8 mouse cellular contexts compared by ENCODE assay signal in the genomic region with DNA sequence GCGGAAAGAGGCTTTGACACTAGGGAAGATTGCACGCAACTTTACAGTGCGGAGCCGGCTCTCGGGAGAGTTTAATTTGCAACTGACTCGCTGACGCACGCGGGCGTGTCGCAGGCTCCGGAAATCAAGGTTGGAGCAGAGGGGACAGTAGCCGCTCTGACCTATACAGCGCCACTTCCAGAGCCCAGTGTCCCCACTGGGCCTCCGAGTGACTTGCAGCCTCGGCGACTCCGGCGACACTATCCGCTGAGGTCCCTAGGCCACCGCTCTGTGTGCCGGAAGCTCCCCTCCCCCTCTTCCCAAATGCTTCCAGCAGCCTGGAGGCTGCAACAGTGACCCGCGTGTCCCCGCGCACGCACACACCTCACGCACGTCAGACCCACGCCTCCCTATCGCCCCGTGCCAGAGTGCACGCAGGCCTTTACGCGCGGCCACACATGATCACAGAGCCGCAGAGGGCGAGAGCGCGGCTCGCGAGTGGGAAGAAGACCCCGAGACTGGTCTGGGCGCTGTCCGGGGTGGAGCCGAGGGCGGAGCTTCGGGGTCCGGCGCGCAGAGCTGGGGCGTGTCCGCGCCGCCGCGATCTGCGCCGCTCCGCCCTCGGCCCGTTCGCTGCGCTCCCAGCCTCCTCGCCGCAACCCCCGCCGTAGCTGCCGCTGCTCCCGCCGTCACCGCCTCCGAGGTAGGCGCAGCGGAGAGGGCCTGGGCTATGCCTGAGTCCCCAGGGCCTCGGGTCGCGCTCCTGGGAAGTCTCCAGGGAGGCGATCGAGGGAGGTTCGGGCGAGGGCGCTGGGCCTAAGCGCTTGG. TPM values are rescaled to one million over a fixed set of nuclear protein-coding genes. Genes with fewer than 3 reads are reported as not detected.
DNase-seq lines count a peak whose midpoint lies in the region; ATAC-seq and TF ChIP-seq lines count a peak whose summit lies in the region.

Vdac1 (plus strand) TSS at position 390 of the 807 bp plus-strand sequence.

- peak; percentile 64 to 68 for DNase-seq in CD8-positive naive resting alpha-beta T cell, adult 2 months (ENCODE audit: low read depth in 2 of 2, low spot score in 2 of 2)
- DNase-seq in c-Kit-negative CD71-positive TER-119-positive erythroid progenitor cells, embryonic 14.5 days (ENCODE audit: low read depth, low spot score), result peak; percentile 63
- peak; percentile 58 for DNase-seq in fibroblast of lung, adult 2 months (ENCODE audit: low read depth)
- DNase-seq in kidney, postnatal 10 days, result peak; percentile 94
- peak; percentile 91 for DNase-seq in liver, embryonic 11.5 days (ENCODE audit: low spot score)
- DNase-seq in splenic B cell, adult 2 months (ENCODE audit: low read depth, low spot score), result peak; percentile 87

- WGBS in heart, embryonic 13.5 days, result under 1% methylated on average over 84 of the region's 84 CpGs
- WGBS in liver, embryonic 11.5 days, result under 1% methylated on average over 84 of the region's 84 CpGs

- peak within 1 kb of the TSS; percentile 64 for H3ac ChIP-seq in myocyte (ENCODE audit: control insufficient read depth, insufficient read length)

- peak within 1 kb of the TSS; percentile 100 for H3K9ac ChIP-seq in heart, embryonic 13.5 days
- peak within 1 kb of the TSS; percentile 92 for H3K9ac ChIP-seq in liver, embryonic 11.5 days (ENCODE audit: low read depth, low read length)

- no peaks in the 10 kb centered on the region for H3K36me3 ChIP-seq in heart, embryonic 13.5 days
- H3K36me3 ChIP-seq in liver, embryonic 11.5 days (ENCODE audit: control insufficient read depth, insufficient read depth, low read length), result no peaks in the 10 kb centered on the region
- H3K36me3 ChIP-seq in myocyte (ENCODE audit: control insufficient read depth, insufficient read depth), result no peaks in the 10 kb centered on the region
- H3K36me3 ChIP-seq in splenic B cell, adult 2 months (ENCODE audit: control insufficient read depth, insufficient read depth, low read length, poor library complexity, severe bottlenecking), result no peaks in the 10 kb centered on the region

- peak within 1 kb of the TSS; percentile 99 for H3K27ac ChIP-seq in heart, embryonic 13.5 days (replicated peaks)
- H3K27ac ChIP-seq in liver, embryonic 11.5 days (ENCODE audit: low read depth, low read length), result peak within 1 kb of the TSS; percentile 97

- TF ChIP-seq POLR2A in myocyte (IDR thresholded peaks at IDR 0.05; ENCODE audit: insufficient read length, low read depth), result peak; percentile 90

- peak; percentile 87 for ATAC-seq in heart, embryonic 13.5 days (ENCODE audit: extremely low read depth, insufficient number of reproducible peaks, low FRiP score, low TSS enrichment)
- ATAC-seq in liver, embryonic 11.5 days (replicated peaks; ENCODE audit: low FRiP score), result peak; percentile 90

- peak within 1 kb of the TSS; percentile 99 for H3K4me3 ChIP-seq in heart, embryonic 13.5 days
- H3K4me3 ChIP-seq in liver, embryonic 11.5 days (ENCODE audit: low read depth, low read length), result peak within 1 kb of the TSS; percentile 97
- peak within 1 kb of the TSS; percentile 93 for H3K4me3 ChIP-seq in myocyte

- peak within 1 kb of the TSS; percentile 71 for H3K4me2 ChIP-seq in heart, embryonic 13.5 days
- H3K4me2 ChIP-seq in liver, embryonic 11.5 days, result peak within 1 kb of the TSS; percentile 86
- peak within 1 kb of the TSS; percentile 93 for H3K4me2 ChIP-seq in myocyte (ENCODE audit: low read depth)

- H3K9me3 ChIP-seq in heart, embryonic 13.5 days, result 0 out of 2 replicates have a peak, but pooled peaks cover 2% of the 10 kb centered on the region
- H3K9me3 ChIP-seq in liver, embryonic 11.5 days (ENCODE audit: control insufficient read depth, low read length), result no peaks in the 10 kb centered on the region

- H3K27me3 ChIP-seq in heart, embryonic 13.5 days (replicated peaks), result no peaks in the 10 kb centered on the region
- no peaks in the 10 kb centered on the region for H3K27me3 ChIP-seq in liver, embryonic 11.5 days (replicated peaks; ENCODE audit: control insufficient read depth, insufficient read depth, low read length)
- H3K27me3 ChIP-seq in myocyte (ENCODE audit: control insufficient read depth, insufficient read depth, insufficient read length), result no peaks in the 10 kb centered on the region
- no peaks in the 10 kb centered on the region for H3K27me3 ChIP-seq in splenic B cell, adult 2 months (ENCODE audit: control insufficient read depth, insufficient read depth, low read length, poor library complexity, severe bottlenecking)

- H3K79me2 ChIP-seq in myocyte (ENCODE audit: control insufficient read depth, insufficient read depth), result peaks cover 46% of the 10 kb centered on the region

- peaks cover 52% of the 10 kb centered on the region for H3K4me1 ChIP-seq in heart, embryonic 13.5 days
- H3K4me1 ChIP-seq in liver, embryonic 11.5 days (replicated peaks; ENCODE audit: control insufficient read depth, insufficient read depth, low read length), result peaks cover 43% of the 10 kb centered on the region

TF ChIP-seq in myocyte, 11 proteins besides CTCF, POLR2A, EP300 and RAD21:
- TF ChIP-seq TCF3 (IDR thresholded peaks at IDR 0.05; ENCODE audit: insufficient read length, low read depth) (no peak), MYOD1 (IDR thresholded peaks at IDR 0.05; ENCODE audit: control insufficient read depth in 1 of 3, insufficient read length in 2 of 3, low read depth in 2 of 3) (peak in 1 of 3 experiments; percentile 22), MAX (IDR thresholded peaks at IDR 0.05; ENCODE audit: low read depth) (no peak), REST (IDR thresholded peaks at IDR 0.05; ENCODE audit: insufficient read depth, insufficient read length) (peak; percentile 32), USF1 (IDR thresholded peaks at IDR 0.05; ENCODE audit: low read depth) (no peak), MYOG (IDR thresholded peaks at IDR 0.05; ENCODE audit: control insufficient read depth in 1 of 3, insufficient read depth in 1 of 3, insufficient read length in 2 of 3, low read depth in 2 of 3) (peak in 1 of 3 experiments; percentile 9), E2F4 (IDR thresholded peaks at IDR 0.05; ENCODE audit: insufficient read depth) (no peak), POLR2AphosphoS2 (IDR thresholded peaks at IDR 0.05; ENCODE audit: insufficient read length, low read depth) (peak; percentile 88), TCF12 (IDR thresholded peaks at IDR 0.05; ENCODE audit: insufficient read depth, poor library complexity, severe bottlenecking) (no peak), CEBPB (IDR thresholded peaks at IDR 0.05; ENCODE audit: insufficient read depth, poor library complexity, severe bottlenecking) (no peak), SRF (IDR thresholded peaks at IDR 0.05; ENCODE audit: control insufficient read depth, insufficient read length, low read depth) (no peak)

RNA-seq across cellular contexts. Expression of gene Vdac1, which starts in this region (rescaled TPM):
- polyA plus RNA-seq in heart, embryonic 13.5 days (2015; fragmentation: Nextera tagmentation; extraction: Ambion mirVana), result 414 and 452 TPM in 2 replicates
- polyA plus RNA-seq in liver, embryonic 11.5 days (2014; fragmentation: Nextera tagmentation; extraction: Ambion mirVana), result 228 and 243 TPM in 2 replicates
- polyA plus RNA-seq in myocyte (2012; fragmentation: generic; extraction: Trizol), result 342 TPM

Comparison
In these comparisons a context has a peak if more than half of its experiments do, and no peak if none do; other contexts are left out.
1. Peak in every context shown above with its lines: DNase-seq, ATAC-seq, H3K4me3 ChIP-seq and H3K27ac ChIP-seq.